Mouse (Mus musculus): ENCODE measurements around the gene F9.
"Not testable (repeated sequence)": the region's sequence is repeated elsewhere in the genome, so short reads cannot be mapped to it uniquely, and the experiment has no call there.

The F9 gene

DNA sequence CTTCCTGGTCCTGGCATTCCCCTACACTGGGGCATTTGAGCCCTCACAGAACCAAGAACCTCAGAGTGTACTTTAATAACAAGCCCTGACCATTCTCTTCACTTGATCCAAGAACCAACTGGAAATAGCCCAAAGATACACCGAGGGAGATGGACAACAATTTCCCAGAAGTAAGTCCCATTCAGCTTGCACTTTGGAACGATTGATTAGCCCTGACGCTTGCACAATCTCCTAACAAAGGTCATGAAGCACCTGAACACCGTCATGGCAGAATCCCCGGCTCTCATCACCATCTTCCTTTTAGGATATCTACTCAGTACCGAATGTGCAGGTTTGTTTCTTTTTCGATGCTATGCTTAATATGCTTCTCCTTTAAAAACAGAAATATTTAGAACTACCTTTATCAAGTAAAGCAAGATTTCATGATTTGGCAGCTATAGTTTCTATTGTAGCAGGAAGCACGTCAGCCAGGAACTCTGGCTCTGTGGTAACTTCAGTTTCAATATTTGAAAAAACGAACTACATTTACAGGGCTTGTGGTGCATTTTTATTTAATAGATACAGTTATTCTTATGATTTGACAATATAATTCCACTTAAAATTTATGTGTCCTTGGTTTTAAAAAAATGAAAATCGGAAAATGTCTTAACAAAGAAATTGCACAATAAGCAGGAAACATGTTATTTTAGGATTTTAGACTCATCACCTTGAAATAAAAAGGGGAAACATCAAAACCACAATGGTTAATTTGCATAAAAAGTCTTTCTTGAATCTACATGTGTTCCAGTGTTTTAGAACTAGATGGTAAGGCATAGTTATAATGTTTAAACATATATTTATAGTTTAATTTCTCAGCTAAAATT, at the start of gene F9:
Gene F9 (plus strand): TSS at position 244 of the 863 bp plus-strand sequence.
- no peak for DNase-seq

- not testable (repeated sequence) for DNase-seq
Measured at GRCm38 (mm10) chrX:59969767-59970166, 29.5 kb upstream of the F9 start.

- DNase-seq: no peak
Measured at GRCm38 (mm10) chrX:60000084-60000443, 800 bp downstream of the F9 start.

- DNase-seq: no peak
Measured at GRCm38 (mm10) chrX:60001461-60001860, 2.2 kb downstream of the F9 start.

DNA sequence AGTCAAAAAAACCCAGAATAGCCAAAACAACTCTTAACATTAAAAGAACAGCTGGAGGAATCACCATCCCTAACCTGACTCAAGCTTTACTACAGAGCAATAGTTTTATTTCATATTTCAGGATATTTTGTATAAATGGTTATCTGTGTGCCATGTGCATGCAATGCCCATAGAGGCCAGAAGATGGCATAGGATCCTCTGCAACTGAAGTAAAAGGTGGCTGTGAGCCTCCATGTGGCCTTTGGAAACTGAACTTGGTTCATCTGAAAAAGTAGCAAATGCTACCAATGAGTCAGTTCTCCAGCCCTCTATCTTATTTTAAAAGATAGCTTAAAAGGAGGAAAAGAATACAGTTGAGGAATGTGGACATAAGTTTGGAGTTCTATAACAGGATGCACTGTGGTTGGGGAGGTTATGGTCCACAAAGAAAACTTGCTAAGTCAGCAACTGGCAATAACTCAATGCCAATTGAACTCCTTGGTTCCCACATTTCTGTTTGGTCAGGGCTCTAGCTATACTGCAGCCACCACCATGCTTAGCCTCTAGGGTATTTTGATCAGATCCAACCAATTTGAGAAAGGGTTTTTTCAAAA, 13.9 kb downstream of the F9 start:
- DNase-seq: peak; percentile 10 to 13

DNA sequence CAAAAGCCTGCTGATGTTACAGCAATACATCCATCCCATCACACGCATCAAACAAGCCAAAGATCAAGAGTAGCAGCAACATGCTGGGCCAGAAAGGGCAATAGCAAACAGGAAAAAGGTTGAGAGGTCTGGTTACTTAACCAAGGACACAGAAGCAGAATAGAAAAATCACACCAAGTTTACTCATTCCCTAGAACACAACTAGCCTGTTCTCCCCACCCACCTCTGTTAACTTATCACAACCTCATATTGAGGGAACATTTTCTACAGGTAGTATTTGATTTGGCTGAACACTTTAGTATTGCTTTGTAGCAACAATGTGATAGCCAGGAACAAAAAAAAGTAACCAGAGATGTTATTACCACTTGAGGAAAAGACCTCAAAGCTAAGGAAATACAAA, 15.3 kb downstream of the F9 start:
- no peak for DNase-seq

- no peak for DNase-seq
Measured at GRCm38 (mm10) chrX:60021007-60021406, 21.7 kb downstream of the F9 start.

DNA sequence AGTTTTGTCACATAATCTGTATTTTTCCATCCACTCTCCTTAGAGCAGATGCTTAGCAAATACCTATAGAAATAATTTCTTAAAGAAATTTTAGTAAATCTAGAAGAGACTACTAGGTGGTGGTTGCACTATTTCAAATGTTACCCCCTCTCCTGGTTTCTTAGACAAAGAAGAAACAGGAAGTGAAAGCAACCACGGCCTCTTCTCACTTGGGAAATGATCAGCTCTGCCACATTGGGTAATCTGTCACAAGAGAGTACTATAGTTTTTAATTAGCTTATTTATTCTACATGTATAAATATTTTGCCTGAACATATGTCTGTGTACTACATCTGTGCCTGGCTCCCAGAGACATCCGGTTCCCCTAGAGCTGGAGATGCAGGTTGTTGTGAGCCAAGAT, 22.3 kb downstream of the F9 start:
- no peak for DNase-seq

DNA sequence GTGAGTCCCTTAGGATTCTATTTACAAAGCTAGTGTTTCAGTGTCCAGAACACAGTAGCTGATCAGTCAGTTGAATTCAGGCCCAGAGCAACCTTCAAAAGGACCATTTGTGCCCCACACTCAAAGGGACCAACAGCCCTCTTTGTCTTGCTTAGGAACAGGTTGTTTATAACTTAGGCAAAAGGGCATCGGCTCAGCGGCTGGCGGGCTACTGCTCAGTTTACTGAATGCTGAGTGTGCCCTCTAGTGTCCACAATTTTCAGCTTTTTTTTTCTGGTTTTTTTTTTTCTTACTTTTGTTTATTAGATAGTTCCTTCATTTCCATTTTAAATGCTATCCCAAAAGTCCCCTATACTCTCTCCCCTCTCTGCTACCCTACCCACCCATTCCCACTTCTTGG, 27.4 kb downstream of the F9 start:
- DNase-seq: peak; percentile 1 to 5

DNA sequence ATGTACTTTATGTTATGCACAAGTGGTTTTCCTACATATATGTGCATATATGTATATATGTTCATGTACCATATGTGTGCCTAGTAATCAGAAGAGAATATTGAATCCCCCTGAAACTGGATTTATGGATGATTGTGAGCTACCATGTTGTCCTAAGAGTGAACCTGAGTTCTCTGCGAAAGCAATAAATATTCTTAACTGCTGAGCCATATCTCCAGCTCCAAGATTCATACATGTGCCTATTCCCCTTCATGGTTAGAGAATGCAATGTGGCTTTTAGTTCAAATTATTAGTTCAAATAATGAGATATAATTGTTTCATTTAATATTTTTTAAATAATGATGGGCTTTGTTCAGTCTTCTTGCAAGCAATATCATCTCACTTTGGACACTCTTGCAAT, 55.5 kb downstream of the F9 start:
- no peak for DNase-seq

- no peak for DNase-seq
Measured at GRCm38 (mm10) chrX:60055185-60055584, 55.9 kb downstream of the F9 start.

- no peak for DNase-seq
Measured at GRCm38 (mm10) chrX:60075359-60075758, 76.1 kb downstream of the F9 start.

All from thymus, postnatal 36 days (tissue).